ENCODE assay signal across 8 mouse cellular contexts in the genomic region with DNA sequence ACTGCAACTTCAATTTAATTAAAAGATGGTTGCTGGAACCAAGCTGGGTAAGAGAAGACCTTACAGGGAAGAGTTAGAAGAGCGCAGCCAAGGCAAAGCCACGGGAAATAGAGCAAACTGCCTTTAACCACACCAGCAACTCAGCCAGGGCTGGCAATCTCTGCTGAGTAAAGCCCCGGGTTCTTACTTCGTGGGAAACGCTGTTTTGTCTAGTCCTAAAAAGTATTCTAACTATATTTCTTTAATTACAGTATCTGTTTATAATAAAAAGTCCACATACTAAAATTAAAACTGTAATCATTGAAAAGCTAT.
DNase-seq lines count a peak whose midpoint lies in the region; ATAC-seq and TF ChIP-seq lines count a peak whose summit lies in the region.

No protein-coding gene starts in this region.

- peak overlapping the region; percentile 35 for H3K9ac ChIP-seq in kidney, embryonic 14.5 days (ENCODE audit: low read depth, low read length)
- peak overlapping the region; percentile 57 for H3K9ac ChIP-seq in intestine, postnatal 0 days (ENCODE audit: low read depth, low read length)
- H3K9ac ChIP-seq in midbrain, embryonic 12.5 days (replicated peaks): peak overlapping the region; percentile 61

- peak overlapping the region; percentile 57 for H3K4me2 ChIP-seq in kidney, embryonic 14.5 days (replicated peaks; ENCODE audit: low read depth, low read length)
- peak overlapping the region; percentile 72 for H3K4me2 ChIP-seq in intestine, postnatal 0 days (replicated peaks; ENCODE audit: low read depth)
- peak overlapping the region; percentile 63 for H3K4me2 ChIP-seq in midbrain, embryonic 12.5 days (replicated peaks)

- no peak for TF ChIP-seq CTCF in intestine, postnatal 0 days (IDR thresholded peaks at IDR 0.05; ENCODE audit: low read depth)

- H3K9me3 ChIP-seq in kidney, embryonic 14.5 days (ENCODE audit: control insufficient read depth, low read length): no peaks in the 10 kb centered on the region
- no peaks in the 10 kb centered on the region for H3K9me3 ChIP-seq in forebrain, embryonic 10.5 days
- H3K9me3 ChIP-seq in intestine, postnatal 0 days (ENCODE audit: control insufficient read depth): no peaks in the 10 kb centered on the region
- H3K9me3 ChIP-seq in midbrain, embryonic 12.5 days: no peaks in the 10 kb centered on the region

- DNase-seq in kidney, adult 11 months: no peak
- DNase-seq in T-cell, adult 2 months (ENCODE audit: low spot score): peak; percentile 56
- no peak for DNase-seq in forebrain, embryonic 10.5 days (ENCODE audit: extremely low spot score, low spot score)
- no peak for DNase-seq in layer of hippocampus, adult 9-10 months (ENCODE audit: low spot score)
- DNase-seq in adrenal gland, adult 2 months: no peak

- peak overlapping the region; percentile 47 for H3K4me3 ChIP-seq in kidney, embryonic 14.5 days (ENCODE audit: low read length)
- peak overlapping the region; percentile 57 for H3K4me3 ChIP-seq in forebrain, embryonic 10.5 days
- peak overlapping the region; percentile 61 for H3K4me3 ChIP-seq in intestine, postnatal 0 days (ENCODE audit: low read depth, low read length)
- H3K4me3 ChIP-seq in midbrain, embryonic 12.5 days: peak overlapping the region; percentile 53

- WGBS in kidney, embryonic 14.5 days: 40% methylated on average over 5 of the region's 5 CpGs
- WGBS in forebrain, embryonic 10.5 days: 58% methylated on average over 5 of the region's 5 CpGs
- WGBS in intestine, postnatal 0 days: 10% methylated on average over 5 of the region's 5 CpGs
- 36% methylated on average over 5 of the region's 5 CpGs for WGBS in midbrain, embryonic 12.5 days

- H3K27ac ChIP-seq in kidney, embryonic 14.5 days (ENCODE audit: low read depth, low read length): peak overlapping the region; percentile 60; the same call in 1 of the 2 replicates
- H3K27ac ChIP-seq in forebrain, embryonic 10.5 days: peak overlapping the region; percentile 88
- peak overlapping the region; percentile 79 for H3K27ac ChIP-seq in intestine, postnatal 0 days (ENCODE audit: low read depth, low read length)
- H3K27ac ChIP-seq in midbrain, embryonic 12.5 days (replicated peaks): peak overlapping the region; percentile 85

- no peaks in the 10 kb centered on the region for H3K27me3 ChIP-seq in kidney, embryonic 14.5 days (ENCODE audit: control insufficient read depth, insufficient read depth, low read length)
- no peaks in the 10 kb centered on the region for H3K27me3 ChIP-seq in forebrain, embryonic 10.5 days (ENCODE audit: poor library complexity, severe bottlenecking)
- H3K27me3 ChIP-seq in intestine, postnatal 0 days (replicated peaks; ENCODE audit: control insufficient read depth, insufficient read depth, low read length): no peaks in the 10 kb centered on the region
- no peaks in the 10 kb centered on the region for H3K27me3 ChIP-seq in midbrain, embryonic 12.5 days

- no peaks in the 10 kb centered on the region for H3K4me1 ChIP-seq in kidney, embryonic 14.5 days (ENCODE audit: control insufficient read depth, insufficient read depth, low read length)
- peaks cover 24% of the 10 kb centered on the region for H3K4me1 ChIP-seq in forebrain, embryonic 10.5 days
- H3K4me1 ChIP-seq in intestine, postnatal 0 days (replicated peaks; ENCODE audit: control insufficient read depth, insufficient read depth, low read length): no peaks in the 10 kb centered on the region
- H3K4me1 ChIP-seq in midbrain, embryonic 12.5 days: peaks cover 16% of the 10 kb centered on the region

- no peak for ATAC-seq in kidney, embryonic 14.5 days (ENCODE audit: low FRiP score, low TSS enrichment)
- peak; percentile 27; the same call in 1 of the 2 replicates for ATAC-seq in intestine, postnatal 0 days
- 0 out of 2 replicates have a peak, but pooled peaks have one; percentile 20 for ATAC-seq in midbrain, embryonic 12.5 days (ENCODE audit: low FRiP score, low read depth)

- no peaks in the 10 kb centered on the region for H3K36me3 ChIP-seq in kidney, embryonic 14.5 days (ENCODE audit: control insufficient read depth, insufficient read depth, low read length)
- peaks cover 3% of the 10 kb centered on the region; the same call in 1 of the 2 replicates for H3K36me3 ChIP-seq in forebrain, embryonic 10.5 days (replicated peaks)
- H3K36me3 ChIP-seq in intestine, postnatal 0 days (ENCODE audit: control insufficient read depth, insufficient read depth): no peaks in the 10 kb centered on the region
- peaks cover 2% of the 10 kb centered on the region; the same call in 1 of the 2 replicates for H3K36me3 ChIP-seq in midbrain, embryonic 12.5 days
